Mouse (Mus musculus) cerebellum, adult 8-10 months (tissue): ENCODE results near the gene Mapk10.
"Not testable (repeated sequence)": the region's sequence is repeated elsewhere in the genome, so short reads cannot be mapped to it uniquely, and the experiment has no call there.

Experiments
- DNase-seq: peaks from one replicate; pipeline ENCODE4 v3.0.0; 2022

Gene Mapk10

GRCm38 (mm10) chr5:102946625-102947024 is 264.5 kb downstream of the Mapk10 start:
- DNase-seq = no peak

- DNase-seq = not testable (repeated sequence)
These were observed 267.1 kb downstream of the Mapk10 start for GRCm38 (mm10) chr5:102943864-102944630.

- DNase-seq = no peak
These were observed 281.0 kb downstream of the Mapk10 start for GRCm38 (mm10) chr5:102930161-102930560.

GRCm38 (mm10) chr5:102926786-102927185 is 284.3 kb downstream of the Mapk10 start:
- DNase-seq = peak; percentile 71

GRCm38 (mm10) chr5:102920199-102920598 is 290.9 kb downstream of the Mapk10 start:
- DNase-seq = no peak

- no peak for DNase-seq
These were observed 305.5 kb downstream of the Mapk10 start for GRCm38 (mm10) chr5:102905441-102906211.

- DNase-seq = no peak
These were observed 307.1 kb downstream of the Mapk10 start for GRCm38 (mm10) chr5:102904066-102904465.

- no peak for DNase-seq
These were observed 307.6 kb downstream of the Mapk10 start for GRCm38 (mm10) chr5:102903487-102903886.

- DNase-seq = no peak
These were observed 310.0 kb downstream of the Mapk10 start for GRCm38 (mm10) chr5:102901176-102901575.

GRCm38 (mm10) chr5:102899680-102900215 is 311.4 kb downstream of the Mapk10 start:
- no peak for DNase-seq

- DNase-seq = no peak
These were observed 312.8 kb downstream of the Mapk10 start for GRCm38 (mm10) chr5:102898301-102898700.

GRCm38 (mm10) chr5:102892226-102892625 is 318.9 kb downstream of the Mapk10 start:
- DNase-seq = no peak

GRCm38 (mm10) chr5:102889163-102889488 is 322.0 kb downstream of the Mapk10 start:
- no peak for DNase-seq

GRCm38 (mm10) chr5:102888482-102889162 is 322.5 kb downstream of the Mapk10 start:
- no peak for DNase-seq

- no peak for DNase-seq
These were observed 335.5 kb downstream of the Mapk10 start for GRCm38 (mm10) chr5:102875628-102876027.

- DNase-seq = peak; percentile 52
These were observed 336.4 kb downstream of the Mapk10 start for GRCm38 (mm10) chr5:102874605-102875298.

- not testable (repeated sequence) for DNase-seq
These were observed 338.1 kb downstream of the Mapk10 start for GRCm38 (mm10) chr5:102872996-102873395.

GRCm38 (mm10) chr5:102868196-102868595 is 342.9 kb downstream of the Mapk10 start:
- DNase-seq = no peak

- no peak for DNase-seq
These were observed 351.4 kb downstream of the Mapk10 start for GRCm38 (mm10) chr5:102859749-102860148.

- no peak for DNase-seq
These were observed 353.1 kb downstream of the Mapk10 start for GRCm38 (mm10) chr5:102858047-102858446.
